Mouse (Mus musculus) kidney, postnatal 0 days (tissue): ENCODE results near the gene Tlr2. TPM values are rescaled to one million over a fixed set of nuclear protein-coding genes. Genes with fewer than 3 reads are reported as not detected.

Experiments
- ATAC-seq: fragments of 200-750 bp; cut with Nextera tagmentation; replicated peaks from 2 replicates; pipeline ENCODE4 v1.8.0; 2017; ENCODE audit warnings: low read depth, moderate number of reproducible peaks, moderate TSS enrichment, moderate library complexity; ENCODE audit not compliant: low FRiP score
- DNase-seq: peaks from one replicate; pipeline ENCODE4 v3.0.0-alpha.2; 2016; ENCODE audit warnings: low spot score
- H3K27ac ChIP-seq: fragments of 300-500 bp; sonication (generic); 2 replicates; pipeline ENCODE4 v1.5.1; 2014; ENCODE audit warnings: mild to moderate bottlenecking
- H3K27me3 ChIP-seq: fragments of 300-500 bp; sonication (generic); 2 replicates; pipeline ENCODE4 v1.6.1; 2014; ENCODE audit warnings: low read length, mixed read lengths; ENCODE audit not compliant: insufficient read depth
- H3K36me3 ChIP-seq: fragments of 300-500 bp; sonication (generic); 2 replicates; pipeline ENCODE4 v1.6.1; 2014; ENCODE audit warnings: low read length, mixed read lengths; ENCODE audit not compliant: insufficient read depth
- H3K4me1 ChIP-seq: fragments of 300-500 bp; sonication (generic); replicated peaks from 2 replicates; pipeline ENCODE4 v1.6.1; 2014; ENCODE audit warnings: antibody characterized with exemption, low read length, mixed read lengths; ENCODE audit not compliant: insufficient read depth
- H3K4me2 ChIP-seq: fragments of 300-500 bp; sonication (generic); 2 replicates; pipeline ENCODE4 v1.6.1; 2014; ENCODE audit warnings: mild to moderate bottlenecking, low read length, moderate library complexity, mixed read lengths
- H3K4me3 ChIP-seq: fragments of 300-500 bp; sonication (generic); replicated peaks from 2 replicates; pipeline ENCODE4 v1.5.1; 2014; ENCODE audit warnings: low read depth, low read length
- H3K9ac ChIP-seq: fragments of 300-500 bp; sonication (generic); 2 replicates; pipeline ENCODE4 v1.6.1; 2014; ENCODE audit warnings: low read depth, low read length
- H3K9me3 ChIP-seq: fragments of 300-500 bp; sonication (generic); replicated peaks from 2 replicates; pipeline ENCODE4 v1.6.1; 2016; ENCODE audit warnings: low read length, inconsistent platforms, mixed read lengths
- CTCF ChIP-seq: IDR thresholded peaks from 2 replicates; pipeline ENCODE4 v1.5.1; 2016; ENCODE audit warnings: antibody characterized with exemption, low read depth, mild to moderate bottlenecking, moderate library complexity
- WGBS: fragments of 180-500 bp; shearing (Covaris S2); extraction: QIAGEN DNeasy Blood & Tissue Kit; methylation state at CpG from one replicate; pipeline ENCODE4 v1.1.7; 2014; 5-methylcytosine and 5-hydroxymethylcytosine counted together
- polyA plus RNA-seq: library from polyadenylated mRNA; unstranded; fragments of >200 nt; fragmentation: Nextera tagmentation; extraction: Ambion mirVana; gene quantifications from 2 replicates; pipeline ENCODE4 v1.2.1, GENCODE M21; 2015

Gene Tlr2
- polyA plus RNA-seq, 1 experiment from 2014 or later, result 3.9 TPM

DNA sequence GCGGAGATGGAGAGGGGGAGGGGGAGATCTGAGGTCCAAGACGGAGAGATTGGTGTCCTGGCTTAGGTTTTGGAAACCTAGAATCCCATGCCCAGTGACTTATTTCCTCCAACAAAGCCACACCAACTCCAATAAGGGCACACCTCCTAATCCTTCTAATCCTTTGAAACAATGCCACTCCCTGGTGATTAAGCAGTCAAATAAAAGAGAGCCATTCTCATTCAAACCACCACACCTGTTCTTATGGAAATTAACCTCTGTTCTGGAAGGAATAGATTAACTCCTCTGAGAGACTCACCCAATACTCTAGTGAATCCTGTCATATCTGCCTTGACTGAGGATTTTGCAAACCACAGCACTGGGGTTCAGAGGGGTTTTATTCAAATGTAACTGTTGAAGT lies 54.5 kb downstream of the Tlr2 start:
- DNase-seq, result no peak
- no peak overlapping the region for H3K27ac ChIP-seq
- no peak for TF ChIP-seq CTCF
- H3K4me3 ChIP-seq, result no peak overlapping the region
- H3K27me3 ChIP-seq, result no peaks in the 10 kb centered on the region
- H3K4me1 ChIP-seq, result peaks cover 7% of the 10 kb centered on the region; the same call in 1 of the 2 replicates
- no peak overlapping the region for H3K4me2 ChIP-seq
- H3K9me3 ChIP-seq, result no peaks in the 10 kb centered on the region
- ATAC-seq, result no peak
- H3K36me3 ChIP-seq, result no peaks in the 10 kb centered on the region
- WGBS, result 96% methylated on average over 2 of the region's 2 CpGs
- H3K9ac ChIP-seq, result no peak overlapping the region

Other genes with a start within 250 kb of the Tlr2 start
- gene Sfrp2, start 75.4 kb downstream of the Tlr2 start, polyA plus RNA-seq, result 126 and 128 TPM in 2 replicates
- gene Tmem131l, start 198.4 kb upstream of the Tlr2 start, polyA plus RNA-seq, result 21.6 and 22.4 TPM in 2 replicates